Mouse (Mus musculus): ENCODE results near the gene Hspb2. TPM values are rescaled to one million over a fixed set of nuclear protein-coding genes. Genes with fewer than 3 reads are reported as not detected.
A peak's percentile ranks its signal among the peaks of the same experiment; 100 is the strongest.

Hspb2 gene
- 1 to 10 TPM in 1 of 2 experiments, under 1 TPM in 1; 0.95 to 1.2 TPM for total RNA-seq (2021)

DNA sequence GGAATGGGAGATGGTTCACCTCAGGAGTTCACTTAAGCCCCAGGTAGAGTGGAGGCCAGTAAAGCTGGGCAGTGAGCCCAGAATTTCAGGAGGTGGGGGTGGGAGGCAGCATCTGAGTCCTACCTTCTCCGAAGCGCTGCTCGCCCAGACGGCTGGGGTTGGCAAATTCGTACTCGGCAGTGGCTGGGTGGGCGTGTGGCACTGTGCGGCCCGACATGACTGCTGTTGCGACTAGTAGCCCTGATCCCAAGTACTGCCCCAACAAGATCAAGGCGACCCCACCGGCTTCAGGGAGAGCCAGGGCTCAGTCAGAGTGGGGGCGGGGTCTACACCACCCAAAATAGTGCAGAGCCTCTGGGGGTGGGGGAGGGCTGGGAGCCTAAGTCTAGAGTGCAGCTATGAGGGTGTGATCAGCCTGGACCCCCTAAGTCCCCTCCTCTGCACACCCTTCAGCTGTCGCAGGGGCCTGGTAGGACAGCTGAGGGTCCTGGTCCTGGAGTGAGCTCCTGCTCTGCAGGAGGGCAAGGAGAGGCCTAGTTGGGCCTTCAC, at the start of gene Hspb2:
Gene Hspb2, minus strand, starts transcription at position 301 of the 549 bp plus-strand sequence.
- no peak for DNase-seq

DNA sequence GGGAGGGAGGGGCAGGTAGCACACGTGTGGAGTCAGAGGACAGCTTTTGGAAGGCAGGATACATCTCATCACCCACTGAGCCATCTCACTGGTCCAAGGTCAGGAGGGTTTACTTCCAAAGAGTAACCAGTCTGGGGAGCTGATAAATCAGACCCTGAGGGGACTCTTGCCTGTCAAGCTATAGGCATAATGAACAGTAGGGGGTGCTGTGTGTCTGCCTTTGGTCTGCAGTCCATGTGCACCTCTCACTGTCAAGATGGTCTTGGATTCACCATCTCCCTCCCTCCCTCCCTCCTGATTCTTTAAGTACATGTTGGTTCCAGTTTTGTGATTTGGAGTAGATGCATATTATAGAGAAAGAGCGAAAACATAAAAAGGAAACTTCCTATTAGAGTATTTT, 48.8 kb upstream of the Hspb2 start:
- peak in 1 of 2 experiments; percentile 23 for DNase-seq

DNA sequence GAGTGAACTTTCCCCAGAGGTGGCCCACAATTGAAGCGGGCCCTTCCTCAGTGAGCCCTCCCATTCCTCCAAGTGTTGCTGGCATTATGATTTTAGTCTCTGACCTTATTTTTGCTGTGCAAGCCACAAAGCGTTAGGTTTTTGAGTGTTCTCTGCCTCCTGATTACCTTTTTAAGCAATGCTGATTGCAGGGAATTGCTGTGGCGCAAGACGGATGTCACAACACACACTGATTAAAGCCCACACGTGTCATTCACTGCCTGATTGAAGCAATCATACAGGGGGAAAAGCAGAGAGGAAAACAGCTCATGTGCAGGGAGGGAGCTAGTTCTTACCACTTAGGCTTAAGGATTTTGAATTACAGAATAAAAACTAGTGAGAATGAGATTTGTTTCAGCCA, 46.2 kb upstream of the Hspb2 start:
- DNase-seq: no peak

DNA sequence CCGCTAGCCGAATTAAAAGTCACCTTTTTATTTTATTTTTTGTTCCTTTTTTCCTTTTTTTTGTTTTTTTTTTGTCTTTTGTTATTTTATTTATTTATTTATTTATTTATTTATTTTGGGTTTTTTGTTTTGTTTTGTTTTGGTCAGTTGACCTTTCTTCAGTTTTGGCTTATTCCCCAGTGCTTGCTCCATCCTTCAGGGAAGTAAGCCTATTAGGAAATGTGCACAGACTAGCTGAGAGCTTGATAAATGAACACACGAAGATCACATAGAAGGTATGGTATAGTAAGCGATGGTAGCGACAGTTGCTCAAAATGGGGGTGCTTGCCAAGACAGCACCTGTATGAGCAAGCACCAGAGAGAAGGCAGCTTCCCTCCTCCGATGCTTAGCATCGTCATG, 45.5 kb upstream of the Hspb2 start:
- no peak for DNase-seq

DNA sequence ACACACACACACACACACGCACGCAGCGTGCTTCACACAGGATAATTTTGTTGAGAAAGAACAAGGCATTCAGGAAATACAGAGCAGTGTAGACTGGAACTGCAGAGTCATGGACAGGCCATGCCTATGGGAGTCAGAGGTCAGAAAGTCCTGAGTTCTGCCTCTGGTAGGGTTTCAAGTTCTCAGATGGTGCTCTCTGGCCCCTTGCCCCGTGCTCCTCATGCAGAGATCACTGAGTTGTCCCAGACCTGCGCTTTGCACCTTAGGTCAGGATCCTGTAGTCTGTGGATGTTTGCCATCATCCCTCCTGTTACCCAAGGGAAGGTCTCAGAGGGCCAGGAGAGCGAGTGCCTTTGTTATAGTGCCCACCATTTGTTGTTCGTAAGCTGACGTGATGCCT, 44.6 kb upstream of the Hspb2 start:
- no peak for DNase-seq

DNA sequence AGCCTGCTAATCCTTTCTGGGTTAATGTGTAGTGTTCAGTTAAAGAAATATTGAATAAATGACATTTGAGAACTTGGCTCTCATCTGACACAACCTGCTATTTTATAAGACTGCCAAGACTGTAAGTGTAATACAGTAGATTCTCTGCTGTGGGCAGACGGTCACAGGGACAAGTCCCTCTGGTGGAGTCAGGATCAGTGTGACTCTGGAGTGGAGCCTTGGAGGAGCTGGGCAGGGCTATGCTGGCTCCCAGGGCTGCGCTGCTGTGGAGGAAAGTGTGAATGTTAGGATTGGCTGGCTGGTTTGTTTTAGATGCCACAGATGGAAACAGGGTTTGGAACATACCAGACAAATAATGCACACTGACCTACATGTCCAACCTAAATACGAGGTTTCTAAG, 43.1 kb upstream of the Hspb2 start:
- no peak for DNase-seq

DNA sequence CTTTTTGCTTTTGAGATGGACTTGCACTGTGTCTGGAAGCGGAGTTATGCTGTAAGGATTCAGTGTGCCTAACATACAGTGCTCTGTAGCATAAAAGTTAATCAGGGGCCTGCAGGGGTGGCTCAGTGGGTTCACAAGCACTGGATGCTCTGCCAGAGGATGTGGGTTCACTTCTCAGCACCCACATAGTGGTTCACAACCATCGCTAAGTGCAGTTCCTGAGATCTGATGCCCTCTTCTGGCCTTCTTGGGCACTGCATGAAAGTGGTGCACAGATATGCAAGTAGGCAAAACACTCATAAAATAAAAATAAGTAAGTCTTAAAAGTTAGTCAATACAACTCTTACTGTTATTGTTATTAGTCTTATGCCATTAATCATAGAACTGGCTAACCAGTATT, 30.0 kb upstream of the Hspb2 start:
- no peak for DNase-seq

DNA sequence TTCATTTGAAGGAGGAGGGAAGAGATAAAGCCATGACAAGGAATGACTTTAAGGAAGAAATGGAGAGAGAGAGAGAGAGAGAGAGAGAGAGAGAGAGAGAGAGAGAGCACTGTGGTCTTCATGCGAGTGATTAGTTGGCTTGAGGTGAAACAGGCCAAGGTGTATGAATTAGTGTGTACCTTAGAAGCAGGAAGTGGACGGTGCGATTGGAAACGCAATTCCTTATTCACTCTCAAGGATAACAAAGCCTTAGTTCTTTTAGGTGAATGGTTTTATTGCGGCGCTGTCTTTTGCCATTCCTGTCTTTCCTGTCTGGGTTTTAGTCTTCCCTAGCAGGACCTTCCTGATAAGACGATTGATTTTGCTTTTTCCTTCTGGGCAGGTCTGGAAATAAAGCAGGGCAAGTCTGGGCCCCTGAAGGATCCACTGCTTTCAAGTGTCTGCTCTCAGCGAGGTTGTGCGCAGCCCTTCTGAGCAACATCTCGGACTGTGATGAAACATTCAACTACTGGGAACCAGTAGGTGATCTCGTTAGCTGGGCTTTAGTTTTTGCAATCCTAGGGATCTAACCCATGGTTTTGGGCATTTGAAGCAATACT, 24.1 kb upstream of the Hspb2 start:
- no peak for DNase-seq

DNA sequence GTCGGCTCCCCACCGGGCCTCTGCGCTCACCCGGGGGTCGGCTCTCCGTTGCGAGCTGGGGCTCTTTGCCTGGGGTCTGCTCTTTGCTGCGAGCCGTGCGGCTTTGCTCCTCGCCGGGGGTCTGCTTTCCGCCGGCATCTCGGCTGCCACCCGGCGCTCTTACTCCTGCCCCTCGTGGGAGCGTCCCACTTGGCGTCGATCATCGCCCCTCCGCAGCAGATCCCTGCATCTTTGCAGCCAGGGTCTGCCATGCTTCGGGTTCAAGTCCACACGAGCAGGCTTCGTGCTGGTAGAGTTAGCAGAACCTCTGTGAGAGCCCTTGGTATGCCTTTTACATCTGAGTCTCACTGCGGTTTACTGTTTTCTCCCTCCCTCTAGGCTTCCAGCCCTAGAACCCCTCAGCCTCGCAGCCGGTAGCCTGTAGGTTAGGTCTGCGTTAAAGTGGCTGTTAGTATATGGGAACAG, 23.5 kb upstream of the Hspb2 start:
- no peak for DNase-seq

DNA sequence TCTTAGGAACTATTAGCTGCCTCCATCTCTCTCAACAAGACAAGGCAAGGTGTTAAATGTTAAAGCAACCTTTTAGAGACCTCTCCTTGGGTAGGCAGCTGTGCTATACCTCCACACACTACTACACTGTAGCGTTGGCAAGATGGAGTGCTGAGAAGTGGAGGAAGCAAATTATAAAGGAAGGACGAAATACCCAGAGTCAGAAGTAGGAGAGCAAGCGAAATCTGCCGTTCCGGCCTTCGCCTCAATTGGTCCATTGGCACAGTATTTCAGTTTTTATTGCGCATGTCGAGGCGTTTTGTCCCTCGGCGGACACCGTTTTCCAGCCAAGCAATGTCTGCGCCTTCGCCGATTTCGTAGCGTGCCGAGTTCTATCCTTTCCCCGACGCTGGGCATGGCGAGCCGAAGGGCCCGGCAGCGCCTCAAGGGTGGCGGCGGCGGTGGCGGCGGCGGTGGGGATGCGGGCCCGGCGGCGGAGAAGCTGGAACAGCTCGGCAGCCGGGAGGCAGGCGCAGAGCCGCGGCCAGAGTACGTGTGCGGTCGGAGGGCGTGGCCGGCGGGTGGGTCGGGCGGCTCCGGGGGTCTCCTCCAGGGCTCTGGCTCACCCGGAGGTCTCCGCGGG, 22.9 kb upstream of the Hspb2 start, which contains the start of the genes Alg9 and 1110032A03Rik:
Gene Alg9, plus strand, starts transcription at position 29 of the 622 bp plus-strand sequence.
Gene 1110032A03Rik, minus strand, starts transcription at position 530 of the 622 bp plus-strand sequence.
- peak; percentile 88 to 91 for DNase-seq

DNA sequence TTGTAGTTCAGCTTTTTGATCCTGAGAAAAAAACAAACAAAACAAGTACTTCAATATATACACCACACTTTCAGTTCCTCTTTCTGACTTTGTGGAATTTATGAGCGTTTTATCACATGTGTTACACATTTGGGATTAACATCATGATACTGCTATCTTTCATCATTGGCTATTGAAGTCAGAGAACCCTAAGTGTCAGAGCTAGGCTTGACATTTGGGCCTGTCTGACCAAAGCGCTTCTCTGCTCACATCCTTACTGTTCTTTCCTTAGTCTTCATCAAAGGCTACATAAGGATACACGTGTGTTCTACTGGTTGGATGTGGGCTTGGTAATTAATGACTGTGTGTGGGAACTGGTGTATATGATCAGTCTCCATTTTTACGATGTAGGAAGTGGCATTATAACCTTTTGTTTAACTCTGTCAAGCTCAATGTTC, 21.9 kb upstream of the Hspb2 start:
- no peak for DNase-seq

DNA sequence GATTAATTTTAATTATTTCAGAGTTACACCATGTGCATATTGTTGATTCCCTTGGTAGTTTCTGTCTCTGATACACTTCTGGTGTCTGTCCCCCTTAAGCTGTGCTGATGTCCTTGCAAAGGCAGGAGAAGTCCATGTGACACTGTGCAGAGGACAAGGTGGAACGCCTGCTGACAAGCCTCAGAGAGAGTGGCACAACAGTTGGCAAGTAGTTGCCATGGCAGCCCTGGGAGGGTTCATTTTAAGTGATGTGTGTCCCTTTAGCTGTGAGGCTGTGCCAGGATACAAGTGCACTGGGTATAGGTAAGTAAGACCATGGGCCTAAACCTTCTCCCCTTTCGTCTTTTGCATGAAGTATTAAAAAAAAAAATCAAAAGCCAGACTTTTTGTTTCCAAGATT, 17.9 kb upstream of the Hspb2 start:
- no peak for DNase-seq

DNA sequence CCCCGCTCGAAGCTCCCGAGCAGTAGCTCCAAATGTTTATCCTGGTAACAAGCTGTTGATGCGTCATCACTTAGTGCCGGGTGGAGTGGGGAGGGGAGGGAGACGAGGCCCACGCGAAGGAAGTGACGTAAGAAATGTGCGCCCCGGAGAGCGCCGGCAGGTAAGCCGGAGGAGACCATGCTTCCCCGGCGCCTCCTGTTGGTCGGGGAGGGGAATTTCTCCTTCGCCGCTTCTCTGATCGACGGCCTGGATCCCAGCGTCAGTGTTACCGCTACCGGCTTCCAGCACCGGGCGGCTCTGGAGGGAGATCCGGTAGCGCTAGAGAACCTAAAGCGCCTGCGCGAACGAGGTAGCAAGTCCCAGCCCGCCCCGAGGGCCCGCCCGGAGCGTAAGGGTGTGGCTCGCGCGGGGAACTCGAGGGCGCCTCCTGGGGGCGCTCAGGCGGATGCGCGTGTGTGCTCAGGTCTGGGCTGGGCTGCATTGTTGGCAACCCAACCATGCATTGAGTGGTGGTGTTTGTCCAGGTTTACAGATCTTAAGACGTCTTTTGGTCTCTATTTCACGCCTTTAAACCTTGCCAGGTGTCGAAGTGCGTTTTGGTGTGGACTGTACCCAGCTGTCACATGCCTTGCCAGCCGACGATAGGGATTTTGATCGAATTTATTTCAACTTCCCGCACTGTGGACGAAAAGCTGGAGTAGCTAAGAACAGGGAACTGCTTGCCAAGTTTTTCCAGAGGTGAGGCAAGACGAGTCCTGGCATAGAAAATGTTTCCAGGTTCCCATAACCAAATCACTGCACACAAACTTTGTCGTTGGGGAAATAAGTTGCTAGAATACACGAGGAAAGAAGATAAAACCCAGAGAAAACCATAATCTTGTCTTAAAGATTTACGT, 16.2 kb upstream of the Hspb2 start, which contains the start of gene Fdxacb1:
Gene Fdxacb1, plus strand, starts transcription at position 130 of the 896 bp plus-strand sequence.
- peak; percentile 98 to 99 for DNase-seq

DNA sequence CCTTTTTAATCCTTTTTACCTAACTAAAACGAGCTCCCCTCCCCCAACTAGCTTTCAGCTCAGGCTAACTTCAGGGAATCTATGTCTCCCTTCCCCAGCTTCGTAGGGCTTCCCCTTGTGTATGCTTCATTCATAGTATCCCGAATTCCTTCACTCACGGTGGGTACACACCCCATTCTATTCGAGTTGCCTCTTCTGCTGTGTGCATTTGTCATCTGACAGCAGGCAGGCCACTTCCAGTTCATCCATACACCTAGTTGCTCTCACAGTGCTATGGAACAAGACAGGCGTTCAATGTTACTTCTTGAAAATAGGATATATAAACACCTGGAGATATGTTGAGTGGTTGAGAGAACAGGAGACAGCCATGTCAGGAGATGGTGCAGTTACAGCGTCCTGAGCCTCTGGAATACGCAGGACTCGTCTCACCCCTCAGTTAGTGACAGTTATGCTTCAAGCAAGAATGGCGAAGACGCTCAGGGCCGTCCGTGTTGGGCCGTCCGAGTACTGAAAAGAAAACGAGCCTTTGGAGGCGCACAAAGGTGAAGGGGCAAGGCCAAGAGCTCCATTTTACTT, 15.5 kb upstream of the Hspb2 start:
- DNase-seq: no peak

DNA sequence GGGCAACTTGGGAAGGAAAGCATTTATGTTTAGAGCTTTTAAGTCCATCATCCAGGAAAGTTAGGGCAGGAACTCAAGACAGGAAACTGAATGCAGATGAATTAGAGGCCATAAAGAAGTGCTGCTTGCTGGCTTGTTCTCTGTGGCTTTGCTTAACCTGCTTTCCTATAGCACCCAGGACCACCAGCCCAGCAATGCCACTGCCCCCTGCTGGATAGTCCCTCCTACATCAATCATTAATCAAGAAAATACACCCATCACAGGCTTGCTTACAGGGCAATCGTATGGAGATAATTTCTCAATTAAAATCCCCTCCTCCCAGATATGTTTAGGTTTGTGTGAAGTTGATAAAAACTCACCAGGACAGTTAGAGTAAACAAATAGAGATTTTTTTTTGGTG, 11.2 kb upstream of the Hspb2 start:
- DNase-seq: no peak

DNA sequence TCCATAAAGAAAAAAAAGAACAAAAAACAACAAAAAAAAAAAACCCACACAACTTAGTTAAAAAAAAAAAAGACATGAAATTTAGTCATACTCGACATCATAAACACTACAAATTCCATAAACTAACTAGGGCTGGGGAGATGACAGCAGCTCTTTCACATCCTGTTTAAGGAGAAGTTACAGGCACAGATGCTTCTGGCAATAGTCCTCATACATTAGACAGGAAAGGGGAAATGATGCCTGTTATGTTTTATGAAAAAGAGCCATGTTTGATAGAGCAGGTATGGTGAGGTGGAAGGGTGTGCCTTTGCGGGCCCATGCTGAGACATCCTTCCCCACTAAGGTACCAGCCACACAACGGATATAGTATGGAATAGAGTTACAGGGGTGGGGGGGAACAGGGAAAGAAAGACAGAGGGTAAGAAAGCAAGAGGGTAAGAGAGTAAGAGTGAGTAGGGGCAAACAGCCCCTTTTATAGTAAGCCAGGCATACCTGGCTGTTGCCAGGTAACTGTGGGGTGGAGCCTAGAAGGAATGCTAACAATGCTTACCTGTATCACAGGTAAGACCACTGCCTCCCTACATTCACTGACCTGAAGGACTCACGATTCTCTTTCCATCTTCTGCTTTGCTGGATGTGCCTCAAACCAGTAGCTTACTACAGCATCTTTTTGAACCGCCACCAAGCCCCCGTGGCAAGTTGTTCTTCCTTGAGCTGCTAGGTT, 9.5 kb upstream of the Hspb2 start:
- DNase-seq: no peak

DNA sequence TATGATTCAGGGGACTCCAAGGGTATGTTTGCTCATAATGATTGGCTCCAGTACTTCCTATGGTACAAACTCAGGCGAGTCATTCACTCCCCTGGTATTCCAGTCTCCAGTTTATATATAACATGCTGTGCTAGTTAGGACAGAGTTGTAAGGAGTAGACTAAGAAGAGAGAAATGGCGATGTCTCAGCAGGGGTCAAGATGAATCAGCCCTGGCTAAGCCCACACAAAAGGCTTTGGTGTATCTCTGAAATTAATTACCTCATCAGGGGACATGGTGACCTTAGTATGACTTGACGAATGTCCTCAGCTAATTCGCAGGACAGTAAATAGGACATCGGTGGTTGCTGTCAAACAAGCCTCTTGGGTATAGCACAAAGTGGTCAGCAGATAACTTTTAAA, 4.6 kb upstream of the Hspb2 start:
- DNase-seq: no peak

DNA sequence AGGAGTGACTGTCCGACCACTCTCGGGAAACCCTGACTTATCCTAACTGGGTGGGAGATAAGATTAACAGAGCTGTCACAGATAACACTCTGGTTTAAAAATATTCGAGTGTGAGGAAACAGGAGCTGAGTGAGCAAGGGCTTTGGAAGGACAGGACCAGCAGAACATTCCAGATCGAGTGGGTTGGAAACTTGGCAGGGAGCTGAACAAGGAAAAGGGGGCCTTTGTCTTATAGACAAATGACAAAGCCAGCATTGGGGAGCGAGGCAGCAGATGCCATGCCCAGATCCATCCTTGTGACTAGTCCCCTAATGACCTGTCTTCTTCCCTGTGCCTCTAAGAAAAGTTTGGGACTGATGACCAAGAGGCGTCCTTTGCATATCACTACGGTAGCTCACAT, 1.8 kb upstream of the Hspb2 start:
- DNase-seq: no peak

DNA sequence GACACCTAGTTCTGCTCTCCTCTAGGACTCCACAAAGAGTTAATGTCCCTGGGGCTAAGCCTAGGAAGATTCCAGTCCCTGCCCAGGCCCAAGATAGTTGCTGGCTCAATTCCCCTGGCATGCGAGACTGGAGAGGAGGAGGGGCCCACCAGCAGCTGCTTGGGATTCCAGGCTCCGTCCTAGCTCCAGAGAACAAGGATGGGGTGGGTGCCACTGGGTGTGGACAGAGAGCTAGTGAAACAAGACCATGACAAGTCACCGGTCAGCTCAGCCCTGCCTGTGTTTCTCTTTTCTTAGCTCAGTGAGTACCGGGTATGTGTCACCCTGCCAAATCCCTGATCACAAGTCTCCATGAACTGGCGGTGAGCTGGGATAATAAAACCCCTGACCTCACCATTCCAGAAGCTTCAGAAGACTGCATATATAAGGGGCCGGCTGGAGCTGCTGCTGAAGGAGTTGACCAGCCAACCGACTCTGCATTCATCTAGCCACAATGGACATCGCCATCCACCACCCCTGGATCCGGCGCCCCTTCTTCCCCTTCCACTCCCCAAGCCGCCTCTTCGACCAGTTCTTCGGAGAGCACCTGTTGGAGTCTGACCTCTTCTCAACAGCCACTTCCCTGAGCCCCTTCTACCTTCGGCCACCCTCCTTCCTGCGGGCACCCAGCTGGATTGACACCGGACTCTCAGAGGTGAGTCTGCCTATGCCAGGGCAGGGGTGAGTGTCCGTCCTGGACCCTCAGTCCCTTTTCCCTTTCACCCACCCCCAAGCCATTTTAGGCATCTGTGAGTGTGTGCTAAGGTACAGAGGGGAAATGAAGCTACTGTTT, 846 bp upstream of the Hspb2 start:
- peak; percentile 77 to 78 for DNase-seq

DNA sequence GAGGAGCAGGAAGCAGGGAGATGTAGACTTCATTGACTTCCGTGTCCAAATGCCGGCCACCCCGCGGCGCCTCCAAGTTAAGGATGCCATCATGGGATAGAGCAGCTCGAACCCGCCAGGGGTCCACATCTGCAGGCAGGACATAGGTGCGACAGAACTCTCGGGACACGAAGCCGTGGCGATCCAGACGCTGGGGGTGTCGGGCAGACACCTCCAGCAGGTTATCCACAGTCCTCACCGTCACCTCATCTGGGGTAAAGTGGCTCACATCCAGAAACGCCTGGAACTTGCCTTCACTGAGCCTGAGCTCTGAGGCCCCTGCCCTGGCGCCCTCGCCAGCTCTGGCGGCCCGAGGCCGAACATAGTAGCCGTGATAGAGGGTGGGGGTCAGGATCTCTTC, 831 bp downstream of the Hspb2 start, which contains the start of gene Cryab:
Gene Cryab, plus strand, starts transcription at position 3 of the 400 bp plus-strand sequence.
- no peak for DNase-seq

DNA sequence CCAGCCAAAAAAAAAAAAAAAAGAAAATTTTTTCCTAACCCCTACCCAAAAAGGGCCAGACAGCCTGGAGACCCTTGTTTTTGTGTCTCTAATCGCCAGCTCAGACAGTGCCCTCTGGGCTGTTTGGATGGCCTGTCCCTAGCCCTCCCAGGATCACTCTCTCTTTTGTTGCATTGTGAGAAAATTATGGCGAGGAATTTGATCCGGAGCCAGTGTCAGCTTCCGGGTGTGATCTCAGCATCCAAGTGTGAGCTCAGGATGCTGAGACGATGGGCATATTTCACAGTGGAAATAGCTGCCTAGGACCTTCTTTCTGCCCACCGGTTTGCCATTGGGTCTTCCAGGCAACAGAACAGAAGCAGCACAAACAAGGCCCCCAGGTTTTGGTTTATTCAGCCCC, 1.4 kb downstream of the Hspb2 start:
- no peak for DNase-seq
